Mouse (Mus musculus): ENCODE data around the gene Tmem266. TPM values are rescaled to one million over a fixed set of nuclear protein-coding genes. Genes with fewer than 3 reads are reported as not detected.

Tmem266 gene
- polyA plus RNA-seq, 1 experiment from 2014 or later, result 0.17 TPM

DNA sequence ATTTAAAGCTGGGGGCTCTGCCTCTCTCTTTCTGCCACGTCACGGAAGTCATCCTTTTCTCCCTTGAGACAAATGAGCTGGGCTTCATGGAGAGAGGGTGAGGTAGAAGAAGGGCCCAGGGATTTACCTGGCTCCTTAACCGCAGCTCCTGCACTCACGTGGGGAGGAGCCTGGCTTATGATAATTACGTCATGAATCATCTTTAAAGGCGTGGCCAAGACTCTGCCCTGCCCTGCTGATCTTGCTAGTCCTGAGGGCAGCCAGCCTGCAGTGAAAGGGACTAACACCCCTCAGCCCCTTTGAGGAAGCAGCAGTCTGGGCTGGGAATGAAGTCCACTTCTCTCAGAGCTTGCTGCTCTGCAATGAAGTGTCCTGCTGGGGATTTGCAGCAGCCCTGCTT is 84.4 kb downstream of the Tmem266 start:
- 38% methylated on average over 6 of the region's 6 CpGs for WGBS
- Histone ChIP-seq H3K9me3 (ENCODE audit: control insufficient read depth, low read length) (no peaks in the 10 kb centered on the region), H3K4me2 (ENCODE audit: low read depth, severe bottlenecking) (no peak overlapping the region), H3K9ac (ENCODE audit: low read length) (no peak overlapping the region), H3K4me1 (ENCODE audit: control insufficient read depth, insufficient read depth, low read length) (peaks cover 12% of the 10 kb centered on the region; the same call in 1 of the 2 replicates), H3K27ac (replicated peaks; ENCODE audit: low read depth, low read length) (no peak overlapping the region), H3K36me3 (ENCODE audit: control insufficient read depth, insufficient read depth, low read length) (no peaks in the 10 kb centered on the region), H3K27me3 (ENCODE audit: control insufficient read depth, insufficient read depth, low read length) (no peaks in the 10 kb centered on the region), H3K4me3 (ENCODE audit: low read depth, low read length) (no peak overlapping the region)
- DNase-seq (ENCODE audit: low spot score) (no peak), ATAC-seq (ENCODE audit: insufficient number of reproducible peaks, low FRiP score, low TSS enrichment, low read depth) (no peak)

GRCm38 (mm10) chr9:55421786-55422185 is 95.1 kb downstream of the Tmem266 start:
- no peak overlapping the region for H3K9ac ChIP-seq (ENCODE audit: low read length)
- H3K4me2 ChIP-seq (ENCODE audit: low read depth, severe bottlenecking), result no peak overlapping the region
- no peaks in the 10 kb centered on the region for H3K27me3 ChIP-seq (ENCODE audit: control insufficient read depth, insufficient read depth, low read length)
- H3K36me3 ChIP-seq (ENCODE audit: control insufficient read depth, insufficient read depth, low read length), result no peaks in the 10 kb centered on the region
- H3K27ac ChIP-seq (replicated peaks; ENCODE audit: low read depth, low read length), result no peak overlapping the region
- 0 out of 2 replicates have a peak, but pooled peaks cover 5% of the 10 kb centered on the region for H3K4me1 ChIP-seq (ENCODE audit: control insufficient read depth, insufficient read depth, low read length)
- H3K9me3 ChIP-seq (ENCODE audit: control insufficient read depth, low read length), result no peaks in the 10 kb centered on the region
- 93% methylated on average over 3 of the region's 3 CpGs for WGBS
- ATAC-seq (ENCODE audit: insufficient number of reproducible peaks, low FRiP score, low TSS enrichment, low read depth), result no peak
- no peak for DNase-seq (ENCODE audit: low spot score)
- H3K4me3 ChIP-seq (ENCODE audit: low read depth, low read length), result no peak overlapping the region

DNA sequence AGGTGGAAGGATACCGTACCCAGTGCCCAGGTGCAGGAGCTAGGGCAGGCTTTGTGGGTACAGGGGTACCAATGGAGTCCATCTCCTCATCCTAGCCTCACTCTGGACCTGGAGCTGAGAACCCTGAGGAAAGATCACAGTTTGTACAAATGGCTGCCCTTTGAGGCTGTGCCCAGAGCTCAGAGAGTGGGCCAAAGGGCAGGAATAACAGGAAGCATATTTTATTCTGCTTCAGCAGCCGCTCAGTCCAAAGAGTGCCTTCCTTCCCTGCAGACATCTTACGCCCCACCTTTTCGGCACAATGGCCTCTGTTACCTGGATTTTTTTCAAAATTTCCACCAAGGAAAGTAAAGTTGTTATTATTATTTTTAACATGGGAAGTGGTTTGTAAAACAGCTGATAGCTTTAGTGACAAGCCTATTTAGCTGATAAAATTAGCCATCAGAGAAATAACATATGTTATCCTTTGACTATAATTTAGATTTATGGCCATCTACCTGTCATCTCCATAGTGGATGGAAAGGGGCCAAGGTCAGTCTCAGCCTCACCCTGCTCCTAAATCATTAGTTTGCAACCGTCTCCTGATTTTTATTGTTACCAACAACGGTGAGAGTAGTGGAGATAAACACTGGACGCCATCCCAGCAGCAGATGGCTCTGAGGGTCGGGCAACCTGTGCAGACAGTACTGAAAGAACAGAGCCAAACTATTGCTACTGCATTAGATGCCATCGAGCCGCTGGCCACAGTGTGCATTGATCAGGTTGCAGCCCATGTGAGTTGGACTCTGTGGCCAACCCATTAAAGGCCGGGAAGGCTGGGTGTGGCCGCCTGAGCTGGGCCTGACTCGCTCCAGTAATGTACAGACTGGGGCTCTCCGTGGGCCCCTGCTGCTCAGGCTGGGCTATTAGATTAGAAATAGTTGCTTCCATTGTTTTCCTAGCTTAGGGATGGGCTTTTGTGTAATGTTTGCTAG is 97.0 kb downstream of the Tmem266 start:
- Histone ChIP-seq H3K27me3 (ENCODE audit: control insufficient read depth, insufficient read depth, low read length) (no peaks in the 10 kb centered on the region), H3K27ac (replicated peaks; ENCODE audit: low read depth, low read length) (no peak overlapping the region), H3K9me3 (ENCODE audit: control insufficient read depth, low read length) (no peaks in the 10 kb centered on the region), H3K4me3 (ENCODE audit: low read depth, low read length) (no peak overlapping the region), H3K4me2 (ENCODE audit: low read depth, severe bottlenecking) (no peak overlapping the region), H3K36me3 (ENCODE audit: control insufficient read depth, insufficient read depth, low read length) (no peaks in the 10 kb centered on the region), H3K9ac (ENCODE audit: low read length) (no peak overlapping the region), H3K4me1 (ENCODE audit: control insufficient read depth, insufficient read depth, low read length) (0 out of 2 replicates have a peak, but pooled peaks cover 7% of the 10 kb centered on the region)
- no peak for ATAC-seq (ENCODE audit: insufficient number of reproducible peaks, low FRiP score, low TSS enrichment, low read depth)
- no peak for DNase-seq (ENCODE audit: low spot score)
- WGBS, result 71% methylated on average over 14 of the region's 14 CpGs

DNA sequence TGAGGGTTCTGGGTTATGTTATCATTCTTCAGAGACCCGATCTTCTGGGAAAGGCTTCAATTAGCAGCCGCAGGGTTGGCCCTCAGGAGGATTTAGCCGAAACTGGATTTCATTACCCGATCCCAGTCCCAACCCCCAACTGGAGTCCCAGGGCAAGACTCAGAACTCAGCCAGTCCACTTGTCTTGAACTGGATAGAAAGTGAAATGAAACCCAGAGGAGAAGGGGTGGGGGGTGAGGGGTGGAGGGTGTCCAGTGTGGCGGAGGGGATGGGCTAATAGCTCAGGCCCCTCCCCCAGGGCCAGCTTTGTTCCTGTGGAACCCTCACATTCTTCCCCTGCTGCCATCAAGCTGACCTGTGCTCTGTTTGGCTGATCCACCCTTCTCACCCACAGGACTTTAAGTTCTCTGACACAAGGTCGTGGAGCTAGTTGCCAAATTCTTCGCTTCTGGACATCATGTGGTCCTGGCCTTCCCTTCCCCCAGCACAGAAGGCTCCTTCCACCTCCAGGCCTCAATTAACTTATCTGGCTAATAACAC is 98.6 kb downstream of the Tmem266 start:
- no peaks in the 10 kb centered on the region for H3K9me3 ChIP-seq (ENCODE audit: control insufficient read depth, low read length)
- no peaks in the 10 kb centered on the region for H3K36me3 ChIP-seq (ENCODE audit: control insufficient read depth, insufficient read depth, low read length)
- DNase-seq (ENCODE audit: low spot score) (peak; percentile 41), ATAC-seq (ENCODE audit: insufficient number of reproducible peaks, low FRiP score, low TSS enrichment, low read depth) (no peak)
- H3K27ac ChIP-seq (replicated peaks; ENCODE audit: low read depth, low read length), result no peak overlapping the region
- H3K9ac ChIP-seq (ENCODE audit: low read length), result no peak overlapping the region
- H3K4me1 ChIP-seq (ENCODE audit: control insufficient read depth, insufficient read depth, low read length), result 0 out of 2 replicates have a peak, but pooled peaks cover 14% of the 10 kb centered on the region
- no peak overlapping the region for H3K4me3 ChIP-seq (ENCODE audit: low read depth, low read length)
- no peaks in the 10 kb centered on the region for H3K27me3 ChIP-seq (ENCODE audit: control insufficient read depth, insufficient read depth, low read length)
- H3K4me2 ChIP-seq (ENCODE audit: low read depth, severe bottlenecking), result no peak overlapping the region
- WGBS, result 24% methylated on average over 7 of the region's 7 CpGs

GRCm38 (mm10) chr9:55429242-55429975 is 102.7 kb downstream of the Tmem266 start:
- Histone ChIP-seq H3K9me3 (ENCODE audit: control insufficient read depth, low read length) (no peaks in the 10 kb centered on the region), H3K4me2 (ENCODE audit: low read depth, severe bottlenecking) (peak overlapping the region; percentile 34; the same call in 1 of the 2 replicates), H3K9ac (ENCODE audit: low read length) (peak overlapping the region; percentile 32; the same call in 1 of the 2 replicates), H3K4me3 (ENCODE audit: low read depth, low read length) (no peak overlapping the region), H3K27me3 (ENCODE audit: control insufficient read depth, insufficient read depth, low read length) (no peaks in the 10 kb centered on the region), H3K27ac (replicated peaks; ENCODE audit: low read depth, low read length) (no peak overlapping the region), H3K36me3 (ENCODE audit: control insufficient read depth, insufficient read depth, low read length) (no peaks in the 10 kb centered on the region), H3K4me1 (ENCODE audit: control insufficient read depth, insufficient read depth, low read length) (peaks cover 11% of the 10 kb centered on the region; the same call in 1 of the 2 replicates)
- ATAC-seq (ENCODE audit: insufficient number of reproducible peaks, low FRiP score, low TSS enrichment, low read depth), result peak; percentile 57; the same call in 1 of the 2 replicates
- 35% methylated on average over 12 of the region's 12 CpGs for WGBS
- DNase-seq (ENCODE audit: low spot score), result peak; percentile 90

- peak overlapping the region; percentile 32 for H3K9ac ChIP-seq (ENCODE audit: low read length)
- ATAC-seq (ENCODE audit: insufficient number of reproducible peaks, low FRiP score, low TSS enrichment, low read depth), result no peak
- no peak overlapping the region for H3K4me3 ChIP-seq (ENCODE audit: low read depth, low read length)
- H3K27me3 ChIP-seq (ENCODE audit: control insufficient read depth, insufficient read depth, low read length), result no peaks in the 10 kb centered on the region
- no peaks in the 10 kb centered on the region for H3K9me3 ChIP-seq (ENCODE audit: control insufficient read depth, low read length)
- H3K27ac ChIP-seq (replicated peaks; ENCODE audit: low read depth, low read length), result no peak overlapping the region
- WGBS, result 16% methylated on average over 20 of the region's 20 CpGs
- H3K4me2 ChIP-seq (ENCODE audit: low read depth, severe bottlenecking), result peak overlapping the region; percentile 34
- H3K4me1 ChIP-seq (ENCODE audit: control insufficient read depth, insufficient read depth, low read length), result peaks cover 11% of the 10 kb centered on the region; the same call in 1 of the 2 replicates
- no peaks in the 10 kb centered on the region for H3K36me3 ChIP-seq (ENCODE audit: control insufficient read depth, insufficient read depth, low read length)
- DNase-seq (ENCODE audit: low spot score), result peak; percentile 69
Observed at GRCm38 (mm10) chr9:55430133-55430532, 103.4 kb downstream of the Tmem266 start.

DNA sequence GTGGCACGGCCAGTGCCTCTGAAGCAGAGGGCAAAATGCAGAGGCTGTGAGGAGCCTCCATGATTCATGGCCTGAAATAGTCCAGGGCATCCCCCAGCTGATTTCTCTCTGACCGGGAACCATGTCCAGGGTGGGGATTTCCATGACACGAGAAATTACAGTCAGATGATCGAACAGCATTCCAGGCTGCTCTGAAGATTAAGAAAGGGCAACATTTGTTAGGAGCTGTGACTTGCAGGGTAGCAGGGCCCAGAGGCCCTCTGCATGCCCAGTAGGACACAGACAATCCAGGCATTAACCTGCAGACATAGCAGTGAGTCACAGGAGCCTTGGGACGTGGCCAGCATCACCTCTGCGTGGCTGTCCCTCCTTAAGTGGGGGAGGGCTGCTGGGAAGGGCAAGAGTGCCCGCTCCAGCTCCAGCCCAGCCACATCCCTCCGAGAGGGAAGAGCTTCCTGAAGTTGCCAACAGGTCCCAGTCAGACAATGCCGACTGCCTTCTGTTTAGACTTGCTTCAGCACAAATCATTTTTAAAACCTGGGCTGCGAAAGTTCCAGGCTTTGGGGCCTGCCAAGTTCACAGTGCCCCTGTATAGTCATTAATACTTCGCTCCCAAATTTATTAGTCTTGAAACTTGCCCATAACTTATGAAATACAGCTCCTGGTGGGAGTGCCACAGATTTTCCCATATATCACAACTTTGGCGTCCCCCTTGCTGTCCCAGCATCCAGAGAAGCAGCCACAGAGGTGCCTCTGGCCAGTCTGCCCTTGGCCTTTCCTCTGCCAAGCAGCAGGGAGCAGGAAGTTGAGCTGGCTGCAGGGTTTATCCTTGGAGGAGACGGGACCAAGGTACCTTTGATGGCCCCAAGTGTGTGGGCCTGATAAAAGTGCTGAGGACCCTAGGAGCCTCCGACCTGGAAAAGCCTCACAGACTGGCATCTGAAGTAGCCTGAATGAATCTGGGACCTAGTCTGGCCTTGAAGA is 105.9 kb downstream of the Tmem266 start:
- no peak for ATAC-seq (ENCODE audit: insufficient number of reproducible peaks, low FRiP score, low TSS enrichment, low read depth)
- H3K4me2 ChIP-seq (ENCODE audit: low read depth, severe bottlenecking), result no peak overlapping the region
- 69% methylated on average over 14 of the region's 14 CpGs for WGBS
- no peak for DNase-seq (ENCODE audit: low spot score)
- no peaks in the 10 kb centered on the region for H3K9me3 ChIP-seq (ENCODE audit: control insufficient read depth, low read length)
- H3K9ac ChIP-seq (ENCODE audit: low read length), result 0 out of 2 replicates have a peak overlapping the region, but pooled peaks have one; percentile 7
- H3K4me3 ChIP-seq (ENCODE audit: low read depth, low read length), result no peak overlapping the region
- H3K36me3 ChIP-seq (ENCODE audit: control insufficient read depth, insufficient read depth, low read length), result no peaks in the 10 kb centered on the region
- H3K27ac ChIP-seq (replicated peaks; ENCODE audit: low read depth, low read length), result no peak overlapping the region
- peaks cover 11% of the 10 kb centered on the region; the same call in 1 of the 2 replicates for H3K4me1 ChIP-seq (ENCODE audit: control insufficient read depth, insufficient read depth, low read length)
- H3K27me3 ChIP-seq (ENCODE audit: control insufficient read depth, insufficient read depth, low read length), result no peaks in the 10 kb centered on the region

Measured in limb, embryonic 11.5 days (tissue).